Mouse (Mus musculus) 416B (cell line): ENCODE measurements at regions not wholly inside any gene's neighbourhood (a gene's known extent, or its start where the extent isn't known, plus 50 kb on each side); places are given as distances from the start of the nearest gene placed in this dataset.
A peak's percentile ranks its signal among the peaks of the same experiment; 100 is the strongest.

ENCODE experiments used
- DNase-seq: peaks from one replicate; pipeline ENCODE4 v3.0.0; 2011; ENCODE audit warnings: low read depth

DNA sequence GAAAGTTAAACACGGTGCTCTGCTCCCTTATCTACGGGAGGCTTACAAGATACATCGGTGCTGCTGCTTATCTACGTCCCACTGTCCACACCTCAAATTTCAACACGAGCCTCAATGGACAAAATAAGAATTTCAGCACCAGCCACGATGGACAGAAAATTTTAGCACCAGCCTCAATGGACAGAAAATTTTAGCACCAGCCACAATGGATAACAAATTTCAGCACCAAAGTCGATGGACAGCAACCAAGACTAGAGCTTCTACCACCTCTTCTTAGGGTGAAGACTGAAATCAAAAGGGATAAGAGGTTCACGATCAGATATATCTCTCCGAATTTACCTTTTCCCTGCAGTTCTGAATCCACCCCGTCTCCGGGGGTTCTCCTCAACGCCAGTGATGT is 387.7 kb upstream of the Brinp3 start:
- peak; percentile 77 for DNase-seq
